ENCODE assay signal across 14 mouse cellular contexts in genomic region chr3:89788680-89789352, GRCm38 (mm10). TPM values are rescaled to one million over a fixed set of nuclear protein-coding genes. Genes with fewer than 3 reads are reported as not detected.
DNase-seq lines count a peak whose midpoint lies in the region; TF ChIP-seq lines count a peak whose summit lies in the region.
"Had no signal": no experiment of that assay in that cellular context is flagged by ENCODE, and none has a peak within 500 bp of the region (broad histone marks: within the 10 kb centered on the region; RNA-seq: fewer than 3 reads in every experiment).

No protein-coding gene starts in this region.

- 55% methylated on average over 16 of the region's 16 CpGs for WGBS in cerebellum, adult 2 months

- no peaks in the 10 kb centered on the region for H3K27me3 ChIP-seq in cerebellum, adult 2 months (ENCODE audit: control insufficient read depth, insufficient read depth, low read length)
- H3K27me3 ChIP-seq: midbrain, embryonic 15.5 days had no signal

- no peak overlapping the region for H3K27ac ChIP-seq in layer of hippocampus, adult 2 months
- H3K27ac ChIP-seq in cerebellum, adult 2 months (ENCODE audit: insufficient read depth, low read length) = no peak overlapping the region
- H3K27ac ChIP-seq: midbrain, embryonic 15.5 days had no signal

- H3K4me3 ChIP-seq in layer of hippocampus, adult 2 months = no peak overlapping the region
- H3K4me3 ChIP-seq in cerebellum, adult 2 months (replicated peaks; ENCODE audit: insufficient read depth, low read depth, low read length) = no peak overlapping the region
- H3K4me3 ChIP-seq: midbrain, embryonic 15.5 days had no signal

- TF ChIP-seq POLR2A in cerebellum, adult 2 months (IDR thresholded peaks at IDR 0.05; ENCODE audit: borderline replicate concordance, insufficient read depth, low read length) = no peak

- H3K4me1 ChIP-seq in cerebellum, adult 2 months (ENCODE audit: control insufficient read depth, insufficient read depth, low read length) = no peaks in the 10 kb centered on the region
- H3K4me1 ChIP-seq: midbrain, embryonic 15.5 days had no signal

- peak; percentile 39 to 53 for DNase-seq in cerebellum, postnatal 10 days
- no peak for DNase-seq in cerebellum, adult 9-11 months
- DNase-seq in layer of hippocampus, adult 2 months (ENCODE audit: low spot score in 2 of 2) = no peak
- DNase-seq in layer of hippocampus, postnatal 10 days (ENCODE audit: low spot score in 2 of 2) = no peak
- peak; percentile 39 for DNase-seq in right cerebral cortex, postnatal 14 days
- DNase-seq in right cerebral cortex, postnatal 25 days = no peak
- no peak for DNase-seq in spleen, postnatal 14 days (ENCODE audit: low spot score in 2 of 2)
- no peak for DNase-seq in cerebellum, adult 2 months
- DNase-seq: cerebellum, adult 9-10 months; kidney, adult 9 months; kidney, postnatal 4 days; layer of hippocampus, postnatal 36 days; lung, postnatal 36 days had no signal

- peak; percentile 24 for TF ChIP-seq CTCF in layer of hippocampus, adult 2 months (conservative IDR thresholded peaks at IDR 0.05)
- TF ChIP-seq CTCF in cerebellum, adult 2 months (IDR thresholded peaks at IDR 0.05; ENCODE audit: borderline replicate concordance, insufficient read depth, low read depth, low read length) = no peak

RNA-seq across cellular contexts. Expression of gene Ube2q1, which starts 15.4 kb away (rescaled TPM):
- total RNA-seq in layer of hippocampus, adult 2 months (2021) = 10 to 100 TPM; 95.0 to 98.4 TPM
- total RNA-seq in layer of hippocampus, postnatal 10 days (2021) = 10 to 100 TPM; 78.9 to 80.0 TPM
- polyA plus RNA-seq in cerebellum, adult 2 months (2012; rRNA removed) = 52.7 and 55.7 TPM in 2 replicates

RNA-seq across cellular contexts. Expression of gene Chrnb2, which starts 24.4 kb away (rescaled TPM):
- 10 to 100 TPM; 29.6 to 30.9 TPM for total RNA-seq in layer of hippocampus, adult 2 months (2021)
- 10 to 100 TPM; 26.3 to 26.4 TPM for total RNA-seq in layer of hippocampus, postnatal 10 days (2021)
- polyA plus RNA-seq in cerebellum, adult 2 months (2012; rRNA removed) = 46.2 and 51.4 TPM in 2 replicates

RNA-seq across cellular contexts. Expression of gene She, which starts 42.4 kb away (rescaled TPM):
- 1 to 10 TPM; 2.8 to 3.1 TPM for total RNA-seq in layer of hippocampus, adult 2 months (2021)
- 1 to 10 TPM; 4.0 to 4.2 TPM for total RNA-seq in layer of hippocampus, postnatal 10 days (2021)
- polyA plus RNA-seq in cerebellum, adult 2 months (2012; rRNA removed) = 1.7 and 1.9 TPM in 2 replicates

Comparison
In these comparisons a context has a peak if more than half of its experiments do, and no peak if none do; other contexts are left out.
1. DNase-seq: peak in cerebellum, postnatal 10 days (2 of 2) and right cerebral cortex, postnatal 14 days (single experiment); none in cerebellum, adult 9-11 months (single experiment), layer of hippocampus, adult 2 months (0 of 2), layer of hippocampus, postnatal 10 days (0 of 2), right cerebral cortex, postnatal 25 days (single experiment), spleen, postnatal 14 days (0 of 2) and cerebellum, adult 2 months (0 of 2).